Mouse (Mus musculus) spleen, adult 2 months (tissue): ENCODE data around the gene Rpusd3. TPM values are rescaled to one million over a fixed set of nuclear protein-coding genes. Genes with fewer than 3 reads are reported as not detected.

Experiments used
- DNase-seq, 2 experiments: peaks; one replicate each; pipeline versions ENCODE4 v3.0.0 to v3.0.0-alpha.2; 2012 to 2021; ENCODE audit warnings: low spot score in 2 of 2, low read depth in 1 of 2
- H3K27ac ChIP-seq: fragments of 200-500 bp; 2 replicates; pipeline ENCODE4 v1.5.1; 2012; ENCODE audit warnings: low read length, inconsistent platforms; ENCODE audit not compliant: insufficient read depth
- H3K27me3 ChIP-seq: fragments of 200-500 bp; 2 replicates; pipeline ENCODE4 v1.6.1; 2012; ENCODE audit warnings: mild to moderate bottlenecking, moderate library complexity, low read length, inconsistent platforms; ENCODE audit not compliant: control insufficient read depth, insufficient read depth
- H3K36me3 ChIP-seq: fragments of 200-500 bp; 2 replicates; pipeline ENCODE4 v1.6.1; 2012; ENCODE audit warnings: mild to moderate bottlenecking, low read length, inconsistent platforms; ENCODE audit not compliant: control insufficient read depth, insufficient read depth
- H3K4me1 ChIP-seq: fragments of 200-500 bp; 2 replicates; pipeline ENCODE4 v1.6.1; 2011; ENCODE audit warnings: inconsistent platforms; ENCODE audit not compliant: control insufficient read depth, insufficient read depth, insufficient read length
- H3K4me3 ChIP-seq: fragments of 200-500 bp; 2 replicates; pipeline ENCODE4 v1.5.1; 2011; ENCODE audit warnings: mild to moderate bottlenecking, inconsistent platforms; ENCODE audit not compliant: insufficient read depth, insufficient read length; ENCODE audit errors: extremely low read depth
- CTCF ChIP-seq: fragments of 200-500 bp; IDR thresholded peaks from 2 replicates; pipeline ENCODE4 v1.5.1; 2011; ENCODE audit warnings: mild to moderate bottlenecking, inconsistent platforms; ENCODE audit not compliant: insufficient read depth, insufficient read length, insufficient replicate concordance; ENCODE audit errors: extremely low read depth
- POLR2A ChIP-seq: fragments of 200-500 bp; IDR thresholded peaks from 2 replicates; pipeline ENCODE4 v1.6.1; 2011; ENCODE audit warnings: low read depth, low read length, inconsistent platforms
- WGBS: fragments of 180-500 bp; shearing (Covaris S2); methylation state at CpG from one replicate; pipeline ENCODE4 v1.1.7; 2018; 5-methylcytosine and 5-hydroxymethylcytosine counted together
- polyA plus RNA-seq: library from polyadenylated mRNA; depleted of rRNA; stranded (reverse); fragments of >200 nt; gene quantifications from 2 replicates; pipeline ENCODE4 v1.2.3, GENCODE M21; 2012

Gene Rpusd3
- polyA plus RNA-seq, 1 experiment: 29.2 TPM

- WGBS: 14% methylated on average over 51 of the region's 51 CpGs
- H3K36me3 ChIP-seq: peaks cover 35% of the 10 kb centered on the region
- DNase-seq: no peak
Measured at GRCm38 (mm10) chr6:113392387-113393071, 26.6 kb downstream of the Rpusd3 start.

GRCm38 (mm10) chr6:113392015-113392386 lies 27.1 kb downstream of the Rpusd3 start:
- H3K27me3 ChIP-seq: no peaks in the 10 kb centered on the region
- peaks cover 7% of the 10 kb centered on the region for H3K4me1 ChIP-seq
- 30% methylated on average over 10 of the region's 10 CpGs for WGBS
- no peak overlapping the region for H3K4me3 ChIP-seq
- H3K27ac ChIP-seq: no peak overlapping the region
- H3K36me3 ChIP-seq: peaks cover 40% of the 10 kb centered on the region
- no peak for DNase-seq
- no peak for TF ChIP-seq CTCF
- no peak for TF ChIP-seq POLR2A

More at GRCm38 (mm10) chr6:113392387-113393071, 26.6 kb downstream of the Rpusd3 start:
- Histone ChIP-seq H3K4me3 (no peak overlapping the region), H3K27me3 (no peaks in the 10 kb centered on the region), H3K27ac (no peak overlapping the region), H3K4me1 (peaks cover 7% of the 10 kb centered on the region)
- TF ChIP-seq CTCF (no peak), POLR2A (no peak)

GRCm38 (mm10) chr6:113390715-113391114 lies 28.4 kb downstream of the Rpusd3 start:
- no peak for DNase-seq
- peaks cover 7% of the 10 kb centered on the region for H3K4me1 ChIP-seq
- peaks cover 47% of the 10 kb centered on the region for H3K36me3 ChIP-seq
- H3K27me3 ChIP-seq: no peaks in the 10 kb centered on the region
- no peak overlapping the region for H3K27ac ChIP-seq
- no peak overlapping the region for H3K4me3 ChIP-seq
- no peak for TF ChIP-seq POLR2A
- no peak for TF ChIP-seq CTCF
- 92% methylated on average over 3 of the region's 3 CpGs for WGBS

GRCm38 (mm10) chr6:113388960-113389359 lies 30.2 kb downstream of the Rpusd3 start, which contains the start of gene Ttll3:
TSS of gene Ttll3 (plus strand) at chr6:113389260.
- Histone ChIP-seq H3K27me3 (no peaks in the 10 kb centered on the region), H3K27ac (no peak within 1 kb of the TSS), H3K4me3 (no peak within 1 kb of the TSS), H3K36me3 (peaks cover 49% of the 10 kb centered on the region), H3K4me1 (peaks cover 7% of the 10 kb centered on the region)
- no peak for DNase-seq
- TF ChIP-seq POLR2A (no peak), CTCF (no peak)
- WGBS: 89% methylated on average over 8 of the region's 8 CpGs

GRCm38 (mm10) chr6:113386025-113386424 lies 33.1 kb downstream of the Rpusd3 start:
- Histone ChIP-seq H3K4me1 (no peaks in the 10 kb centered on the region), H3K4me3 (no peak overlapping the region), H3K27me3 (no peaks in the 10 kb centered on the region), H3K27ac (no peak overlapping the region), H3K36me3 (peaks cover 65% of the 10 kb centered on the region)
- no peak for DNase-seq
- no peak for TF ChIP-seq CTCF
- no peak for TF ChIP-seq POLR2A
- 64% methylated on average over 3 of the region's 3 CpGs for WGBS

GRCm38 (mm10) chr6:113385160-113385714 lies 33.9 kb downstream of the Rpusd3 start:
- H3K27ac ChIP-seq: no peak overlapping the region

More at GRCm38 (mm10) chr6:113385160-113385714, 33.9 kb downstream of the Rpusd3 start:
- WGBS: 84% methylated on average over 11 of the region's 11 CpGs
- H3K4me1 ChIP-seq: no peaks in the 10 kb centered on the region
- no peaks in the 10 kb centered on the region for H3K27me3 ChIP-seq
- no peak for DNase-seq
- H3K36me3 ChIP-seq: peaks cover 69% of the 10 kb centered on the region
- TF ChIP-seq CTCF (no peak), POLR2A (no peak)
- H3K4me3 ChIP-seq: no peak overlapping the region
